Mouse (Mus musculus): ENCODE data around the gene Alox12e.
"Not testable (repeated sequence)": the region's sequence is repeated elsewhere in the genome, so short reads cannot be mapped to it uniquely, and the experiment has no call there.

Alox12e gene

GRCm38 (mm10) chr11:70322528-70322927 lies at the start of gene Alox12e:
Alox12e (minus strand) TSS chr11:70322628.
- no peak for DNase-seq

- not testable (repeated sequence) for DNase-seq
Observed at GRCm38 (mm10) chr11:70368626-70369025, 46.2 kb upstream of the Alox12e start.

- DNase-seq = not testable (repeated sequence)
Observed at GRCm38 (mm10) chr11:70367701-70368100, 45.3 kb upstream of the Alox12e start.

- peak; percentile 10 to 14 for DNase-seq
Observed at GRCm38 (mm10) chr11:70351868-70352267, 29.4 kb upstream of the Alox12e start, which contains the start of gene Alox15. Alox15 (minus strand) TSS chr11:70352031.

GRCm38 (mm10) chr11:70348630-70349029 lies 26.2 kb upstream of the Alox12e start:
- DNase-seq = no peak

- DNase-seq = no peak
Observed at GRCm38 (mm10) chr11:70347861-70348260, 25.4 kb upstream of the Alox12e start.

- no peak for DNase-seq
Observed at GRCm38 (mm10) chr11:70345546-70345945, 23.1 kb upstream of the Alox12e start.

- DNase-seq = no peak
Observed at GRCm38 (mm10) chr11:70345061-70345460, 22.6 kb upstream of the Alox12e start.

- no peak for DNase-seq
Observed at GRCm38 (mm10) chr11:70339481-70339880, 17.1 kb upstream of the Alox12e start.

GRCm38 (mm10) chr11:70334477-70334876 lies 12.0 kb upstream of the Alox12e start:
- peak in 1 of 2 experiments; percentile 23 for DNase-seq

- no peak for DNase-seq
Observed at GRCm38 (mm10) chr11:70324726-70325125, 2.3 kb upstream of the Alox12e start.

GRCm38 (mm10) chr11:70321664-70322063 lies 764 bp downstream of the Alox12e start:
- DNase-seq = peak in 1 of 2 experiments; percentile 26

- DNase-seq = no peak
Observed at GRCm38 (mm10) chr11:70319614-70320013, 2.8 kb downstream of the Alox12e start.

- no peak for DNase-seq
Observed at GRCm38 (mm10) chr11:70313833-70314232, 8.6 kb downstream of the Alox12e start.

- peak in 1 of 2 experiments; percentile 34 for DNase-seq
Observed at GRCm38 (mm10) chr11:70309341-70309740, 13.1 kb downstream of the Alox12e start.

GRCm38 (mm10) chr11:70308296-70308695 lies 14.1 kb downstream of the Alox12e start:
- no peak for DNase-seq

GRCm38 (mm10) chr11:70306159-70306558 lies 16.3 kb downstream of the Alox12e start:
- no peak for DNase-seq

GRCm38 (mm10) chr11:70302293-70302692 lies 20.1 kb downstream of the Alox12e start:
- DNase-seq = no peak

- DNase-seq = peak; percentile 71 to 82
Observed at GRCm38 (mm10) chr11:70297836-70298454, 24.5 kb downstream of the Alox12e start.

GRCm38 (mm10) chr11:70297405-70297804 lies 25.0 kb downstream of the Alox12e start:
- peak in 1 of 2 experiments; percentile 40 for DNase-seq

- DNase-seq = no peak
Observed at GRCm38 (mm10) chr11:70293881-70294280, 28.5 kb downstream of the Alox12e start.

- DNase-seq = peak in 1 of 2 experiments; percentile 31
Observed at GRCm38 (mm10) chr11:70291235-70291634, 31.2 kb downstream of the Alox12e start.

- no peak for DNase-seq
Observed at GRCm38 (mm10) chr11:70289236-70289635, 33.2 kb downstream of the Alox12e start.

GRCm38 (mm10) chr11:70288102-70288501 lies 34.3 kb downstream of the Alox12e start:
- DNase-seq = no peak

GRCm38 (mm10) chr11:70285686-70286085 lies 36.7 kb downstream of the Alox12e start:
- peak; percentile 32 to 63 for DNase-seq

Data from thymus, adult 18-20 months (tissue).